Mouse (Mus musculus): ENCODE measurements around the gene Nmnat2.

DNA sequence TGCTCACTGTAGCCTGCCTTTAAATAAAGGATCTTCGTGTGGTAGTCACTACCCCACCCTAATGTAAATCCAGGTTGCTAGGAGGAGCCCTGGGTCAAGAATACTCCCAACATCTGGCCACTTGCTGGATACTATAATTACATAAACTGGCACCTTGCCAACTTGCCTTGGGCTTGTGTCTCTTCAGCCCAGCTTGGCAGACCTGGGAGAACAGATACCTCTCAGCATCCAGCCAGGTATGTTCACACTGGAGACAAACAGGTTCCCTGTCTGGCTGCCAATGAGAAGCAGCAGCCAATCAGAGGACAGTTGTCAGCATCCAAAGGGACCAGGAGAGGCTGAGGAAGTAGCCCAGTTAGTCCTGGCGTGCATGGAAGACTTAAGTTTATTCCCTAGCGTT, 64.8 kb downstream of the Nmnat2 start:
- no peak for TF ChIP-seq GATA1 (IDR thresholded peaks at IDR 0.05; ENCODE audit: borderline replicate concordance, low read length)
- no peak for TF ChIP-seq FLI1 (IDR thresholded peaks at IDR 0.05; ENCODE audit: low read length)

Data from megakaryocyte, embryonic 14.5 days (primary cell).